Mouse (Mus musculus) spleen, adult 2 months (tissue): ENCODE measurements around the gene Cryga. TPM values are rescaled to one million over a fixed set of nuclear protein-coding genes. Genes with fewer than 3 reads are reported as not detected.

Source experiments
- DNase-seq, 2 experiments: peaks; one replicate each; pipeline versions ENCODE4 v3.0.0 to v3.0.0-alpha.2; 2012 to 2021; ENCODE audit warnings: low spot score in 2 of 2, low read depth in 1 of 2
- H3K27ac ChIP-seq: fragments of 200-500 bp; 2 replicates; pipeline ENCODE4 v1.5.1; 2012; ENCODE audit warnings: low read length, inconsistent platforms; ENCODE audit not compliant: insufficient read depth
- H3K27me3 ChIP-seq: fragments of 200-500 bp; 2 replicates; pipeline ENCODE4 v1.6.1; 2012; ENCODE audit warnings: mild to moderate bottlenecking, moderate library complexity, low read length, inconsistent platforms; ENCODE audit not compliant: control insufficient read depth, insufficient read depth
- H3K36me3 ChIP-seq: fragments of 200-500 bp; 2 replicates; pipeline ENCODE4 v1.6.1; 2012; ENCODE audit warnings: mild to moderate bottlenecking, low read length, inconsistent platforms; ENCODE audit not compliant: control insufficient read depth, insufficient read depth
- H3K4me1 ChIP-seq: fragments of 200-500 bp; 2 replicates; pipeline ENCODE4 v1.6.1; 2011; ENCODE audit warnings: inconsistent platforms; ENCODE audit not compliant: control insufficient read depth, insufficient read depth, insufficient read length
- H3K4me3 ChIP-seq: fragments of 200-500 bp; 2 replicates; pipeline ENCODE4 v1.5.1; 2011; ENCODE audit warnings: mild to moderate bottlenecking, inconsistent platforms; ENCODE audit not compliant: insufficient read depth, insufficient read length; ENCODE audit errors: extremely low read depth
- CTCF ChIP-seq: fragments of 200-500 bp; IDR thresholded peaks from 2 replicates; pipeline ENCODE4 v1.5.1; 2011; ENCODE audit warnings: mild to moderate bottlenecking, inconsistent platforms; ENCODE audit not compliant: insufficient read depth, insufficient read length, insufficient replicate concordance; ENCODE audit errors: extremely low read depth
- POLR2A ChIP-seq: fragments of 200-500 bp; IDR thresholded peaks from 2 replicates; pipeline ENCODE4 v1.6.1; 2011; ENCODE audit warnings: low read depth, low read length, inconsistent platforms
- WGBS: fragments of 180-500 bp; shearing (Covaris S2); methylation state at CpG from one replicate; pipeline ENCODE4 v1.1.7; 2018; 5-methylcytosine and 5-hydroxymethylcytosine counted together
- polyA plus RNA-seq: library from polyadenylated mRNA; depleted of rRNA; stranded (reverse); fragments of >200 nt; gene quantifications from 2 replicates; pipeline ENCODE4 v1.2.3, GENCODE M21; 2012

Cryga gene
- polyA plus RNA-seq, 1 experiment = not detected

DNA sequence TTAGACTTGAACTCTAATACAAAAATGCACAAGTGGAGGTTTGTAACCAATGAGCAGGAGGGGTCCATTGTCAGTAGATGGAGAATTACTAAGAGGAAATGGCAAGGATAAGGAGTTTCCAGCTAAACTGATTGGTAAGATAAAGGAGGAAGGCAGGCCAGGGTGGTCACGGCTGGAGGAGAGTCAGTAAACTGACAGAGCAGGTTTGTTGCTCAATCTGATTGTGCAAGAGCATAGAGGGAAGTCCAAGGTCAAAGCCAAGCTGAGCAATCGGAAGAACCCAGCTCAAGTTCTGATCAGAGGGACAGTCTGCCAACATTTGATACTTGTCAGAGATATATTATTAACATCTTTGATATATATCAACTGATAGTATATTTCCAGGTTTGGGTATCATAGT, 12.8 kb downstream of the Cryga start:
- H3K4me1 ChIP-seq = no peaks in the 10 kb centered on the region
- no peaks in the 10 kb centered on the region for H3K36me3 ChIP-seq
- no peaks in the 10 kb centered on the region for H3K27me3 ChIP-seq
- no peak overlapping the region for H3K27ac ChIP-seq
- no peak overlapping the region for H3K4me3 ChIP-seq
- TF ChIP-seq POLR2A (no peak), CTCF (no peak)
- no peak for DNase-seq
- 35% methylated on average over 2 of the region's 2 CpGs for WGBS

DNA sequence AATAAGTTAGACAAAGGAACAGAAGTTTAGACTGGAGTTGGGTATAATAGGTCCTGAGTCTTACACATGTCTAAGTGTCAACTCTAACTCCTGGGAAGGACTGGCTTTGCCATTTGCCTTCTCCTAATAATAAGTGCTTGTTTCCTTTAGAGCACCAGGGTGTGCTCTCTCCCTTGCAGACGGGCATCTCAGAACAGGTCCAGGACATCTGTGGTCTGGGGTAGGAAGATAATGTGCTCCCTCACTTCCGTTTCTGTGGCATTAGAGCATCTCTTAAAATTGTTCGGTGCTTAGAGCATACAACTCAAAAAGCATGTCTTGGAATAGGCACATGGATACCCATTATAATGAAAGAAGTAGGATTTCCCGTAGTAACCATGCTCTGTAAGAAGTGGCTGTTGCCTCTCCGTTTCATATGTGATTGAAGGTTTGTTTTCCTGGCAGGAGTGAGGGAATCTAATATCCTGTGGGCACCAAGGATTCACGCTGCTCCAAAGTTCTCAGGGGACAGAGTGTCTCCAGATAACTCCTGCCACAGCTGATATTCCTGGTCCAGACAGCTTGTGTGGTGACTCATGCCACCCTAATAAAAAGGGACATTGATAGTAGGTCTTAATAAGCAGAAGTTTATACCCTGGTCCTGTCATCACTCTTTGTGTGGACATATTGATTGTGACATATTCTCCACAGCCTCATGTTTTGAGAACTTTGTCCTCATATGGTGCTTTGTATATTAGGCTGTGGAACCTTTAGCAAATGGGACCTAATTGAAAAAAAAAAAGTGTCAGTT, 14.4 kb downstream of the Cryga start:
- Histone ChIP-seq H3K36me3 (no peaks in the 10 kb centered on the region), H3K27ac (no peak overlapping the region), H3K4me1 (no peaks in the 10 kb centered on the region), H3K27me3 (no peaks in the 10 kb centered on the region), H3K4me3 (no peak overlapping the region)
- 74% methylated on average over 6 of the region's 6 CpGs for WGBS
- no peak for DNase-seq
- TF ChIP-seq POLR2A (no peak), CTCF (no peak)

DNA sequence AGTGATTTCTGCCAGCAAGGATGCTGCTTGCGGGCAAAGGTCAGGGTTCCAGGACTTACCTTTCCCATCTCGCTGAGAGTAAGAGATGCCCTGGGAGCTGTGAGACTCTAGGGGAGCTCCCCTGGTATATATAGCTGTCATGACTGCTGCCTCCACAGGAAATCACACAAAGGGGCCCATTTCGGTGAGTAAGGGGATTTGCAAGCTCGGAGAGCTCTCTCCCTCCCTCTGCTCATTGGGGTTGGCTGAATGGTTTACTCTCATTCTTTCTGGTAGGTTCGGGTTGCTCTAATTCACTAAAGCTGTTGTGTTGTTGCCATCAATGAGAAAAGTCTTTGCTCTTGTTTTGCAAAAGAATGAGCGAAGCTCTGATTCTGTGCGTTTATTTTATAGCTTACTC, 21.0 kb downstream of the Cryga start, which contains the start of gene Crygb:
TSS of gene Crygb (minus strand) at position 101 of the 400 bp plus-strand sequence.
- no peak for DNase-seq
- no peaks in the 10 kb centered on the region for H3K36me3 ChIP-seq
- 51% methylated on average over 7 of the region's 7 CpGs for WGBS
- no peak within 1 kb of the TSS for H3K4me3 ChIP-seq
- H3K27ac ChIP-seq = no peak within 1 kb of the TSS
- no peaks in the 10 kb centered on the region for H3K27me3 ChIP-seq
- no peak for TF ChIP-seq CTCF
- TF ChIP-seq POLR2A = no peak
- no peaks in the 10 kb centered on the region for H3K4me1 ChIP-seq

DNA sequence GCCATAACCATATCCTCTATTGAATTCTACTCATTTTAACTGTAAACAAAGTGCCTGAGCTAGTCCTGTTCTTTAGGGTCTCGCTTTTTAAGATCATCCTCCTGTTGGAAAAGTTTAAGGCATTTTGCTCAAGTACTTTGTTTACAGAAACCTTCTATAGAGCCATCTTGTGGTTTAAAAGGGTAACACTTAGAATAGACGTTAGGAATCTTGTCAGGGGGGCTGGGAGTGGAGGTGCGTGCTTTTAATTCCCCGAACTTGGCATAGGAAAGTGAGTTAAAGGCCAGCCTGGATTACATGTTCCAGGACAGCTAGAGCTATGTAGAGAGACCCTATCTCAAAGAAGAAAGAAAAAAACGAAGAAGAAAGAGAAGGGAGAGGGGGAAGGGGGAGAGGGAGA, 27.6 kb downstream of the Cryga start:
- Histone ChIP-seq H3K27me3 (no peaks in the 10 kb centered on the region), H3K4me3 (no peak overlapping the region), H3K4me1 (no peaks in the 10 kb centered on the region), H3K36me3 (no peaks in the 10 kb centered on the region), H3K27ac (no peak overlapping the region)
- DNase-seq = no peak
- TF ChIP-seq POLR2A (no peak), CTCF (no peak)
- WGBS = 31% methylated on average over 5 of the region's 5 CpGs

DNA sequence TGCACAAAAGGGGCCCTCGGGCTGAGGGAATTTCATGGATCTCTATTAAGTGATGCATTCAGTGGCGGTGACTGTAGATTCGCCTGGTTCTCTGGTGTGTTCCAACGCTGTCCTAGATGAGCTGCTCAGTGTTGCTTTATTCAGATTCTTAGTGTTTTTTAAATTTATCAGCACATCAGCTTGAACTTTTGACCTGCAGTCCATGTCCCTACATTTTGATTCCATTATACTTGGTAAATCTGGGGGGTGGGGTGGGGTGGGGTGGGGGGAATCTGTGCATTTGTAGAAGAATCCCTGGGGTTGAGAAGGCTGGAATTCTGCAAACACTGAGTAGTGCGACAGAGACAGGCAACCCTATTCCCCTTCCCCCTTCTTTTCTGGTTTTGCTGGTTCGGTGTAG, 29.6 kb downstream of the Cryga start, which contains the start of gene Crygc:
TSS of gene Crygc (minus strand) at position 101 of the 400 bp plus-strand sequence.
- Histone ChIP-seq H3K27me3 (no peaks in the 10 kb centered on the region), H3K4me3 (no peak within 1 kb of the TSS), H3K36me3 (no peaks in the 10 kb centered on the region), H3K4me1 (no peaks in the 10 kb centered on the region), H3K27ac (no peak within 1 kb of the TSS)
- WGBS = 80% methylated on average over 6 of the region's 6 CpGs
- no peak for TF ChIP-seq POLR2A
- no peak for TF ChIP-seq CTCF
- no peak for DNase-seq

DNA sequence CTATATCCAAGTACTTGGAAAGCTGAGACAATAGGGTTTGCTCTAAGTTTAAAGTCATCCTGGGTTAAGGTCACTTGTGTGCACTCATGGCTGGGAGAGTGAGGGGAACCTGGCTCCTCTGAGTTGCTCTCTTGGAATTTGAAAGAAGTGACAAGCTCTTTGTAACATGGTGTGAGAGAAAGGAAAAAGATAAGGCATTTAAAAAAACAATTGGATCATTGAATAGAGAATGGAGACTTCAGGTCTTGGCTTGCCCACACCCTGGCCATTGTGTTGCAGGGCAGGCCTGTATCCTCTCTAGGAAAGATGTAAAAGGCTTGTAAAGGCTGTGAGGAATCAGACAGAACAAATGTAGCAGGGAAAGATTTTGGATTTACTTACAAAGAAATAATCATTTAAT, 35.3 kb downstream of the Cryga start:
- TF ChIP-seq CTCF (no peak), POLR2A (no peak)
- Histone ChIP-seq H3K4me3 (no peak overlapping the region), H3K27ac (no peak overlapping the region), H3K4me1 (no peaks in the 10 kb centered on the region), H3K36me3 (no peaks in the 10 kb centered on the region), H3K27me3 (no peaks in the 10 kb centered on the region)
- DNase-seq = no peak

DNA sequence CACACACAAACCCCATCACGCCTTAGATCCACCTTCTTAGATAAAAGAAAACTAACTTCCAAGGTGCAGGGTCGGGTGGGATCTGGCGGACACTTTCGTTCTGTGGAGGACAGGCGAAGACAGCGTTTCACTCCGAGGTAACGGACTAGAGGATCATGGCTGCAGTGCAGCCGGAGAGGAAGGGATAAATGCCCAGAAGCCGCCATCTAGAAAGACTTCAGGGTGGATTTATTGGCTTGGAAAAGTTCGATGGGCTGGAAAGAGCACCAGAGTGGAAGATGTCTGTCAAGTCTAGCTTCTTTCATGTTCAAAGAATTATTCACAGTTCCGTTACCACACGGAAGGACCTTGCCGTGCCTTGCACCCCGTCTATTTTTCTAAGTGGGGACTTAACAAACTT, 39.0 kb downstream of the Cryga start:
- H3K4me1 ChIP-seq = no peaks in the 10 kb centered on the region
- H3K36me3 ChIP-seq = no peaks in the 10 kb centered on the region
- H3K27me3 ChIP-seq = no peaks in the 10 kb centered on the region
- 91% methylated on average over 15 of the region's 15 CpGs for WGBS
- no peak for DNase-seq
- H3K27ac ChIP-seq = no peak overlapping the region
- no peak overlapping the region for H3K4me3 ChIP-seq
- TF ChIP-seq CTCF = no peak
- TF ChIP-seq POLR2A = no peak
